Mouse (Mus musculus): ENCODE data around the gene Man1a2. TPM values are rescaled to one million over a fixed set of nuclear protein-coding genes. Genes with fewer than 3 reads are reported as not detected.

Man1a2 gene
- polyA plus RNA-seq, 1 experiment from 2014 or later = 39.1 TPM

DNA sequence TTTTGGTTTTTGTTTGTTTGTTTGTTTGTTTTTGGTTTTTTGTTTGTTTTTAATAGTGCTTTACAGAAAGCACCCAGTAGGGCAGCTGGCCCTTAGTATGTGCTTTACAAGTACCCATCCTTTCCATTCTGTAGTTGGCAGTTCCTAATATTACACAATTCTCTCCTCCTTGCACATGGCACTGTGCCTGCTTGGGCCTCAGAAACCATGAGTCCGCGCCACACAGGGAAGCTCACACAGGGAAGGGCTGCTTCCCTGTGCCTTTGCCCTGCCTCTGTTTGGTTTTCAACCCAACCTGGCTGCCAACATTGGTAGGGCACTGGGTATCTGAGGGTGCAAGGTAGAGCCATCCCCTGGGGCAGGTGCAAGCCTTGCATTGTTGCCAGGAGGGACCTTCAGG, 148.6 kb downstream of the Man1a2 start:
- Histone ChIP-seq H3K4me1 (peaks cover 7% of the 10 kb centered on the region), H3K4me3 (no peak overlapping the region), H3K27me3 (ENCODE audit: poor library complexity, severe bottlenecking) (no peaks in the 10 kb centered on the region), H3K9me3 (no peaks in the 10 kb centered on the region), H3K27ac (no peak overlapping the region), H3K36me3 (replicated peaks) (no peaks in the 10 kb centered on the region)
- no peak for DNase-seq (ENCODE audit: extremely low spot score, low spot score)
- WGBS = 100% methylated on average over 2 of the region's 2 CpGs

DNA sequence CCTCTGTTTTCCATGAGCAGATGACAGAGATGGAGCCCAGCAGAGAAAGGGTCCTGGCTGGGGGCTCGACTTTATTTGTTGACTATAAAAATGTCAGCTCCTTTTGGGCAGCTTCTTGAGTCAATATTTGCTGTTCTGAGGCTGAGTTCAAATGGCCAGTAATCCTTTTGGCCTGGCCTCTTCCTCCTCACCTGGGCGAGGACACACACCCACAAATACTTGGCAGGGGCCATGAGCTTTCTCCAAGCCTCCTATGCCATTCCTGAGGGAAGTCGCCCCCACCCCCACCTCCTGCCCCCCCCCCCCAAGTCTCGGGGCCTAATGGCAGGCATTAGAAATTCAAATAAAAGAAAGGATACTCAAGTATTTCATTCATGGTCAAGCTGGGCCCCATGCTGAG, 149.4 kb downstream of the Man1a2 start:
- Histone ChIP-seq H3K4me1 (peaks cover 7% of the 10 kb centered on the region), H3K27ac (no peak overlapping the region), H3K36me3 (replicated peaks) (no peaks in the 10 kb centered on the region), H3K27me3 (ENCODE audit: poor library complexity, severe bottlenecking) (no peaks in the 10 kb centered on the region), H3K9me3 (no peaks in the 10 kb centered on the region), H3K4me3 (no peak overlapping the region)
- DNase-seq (ENCODE audit: extremely low spot score, low spot score) = no peak
- WGBS = 84% methylated on average over 4 of the region's 4 CpGs

DNA sequence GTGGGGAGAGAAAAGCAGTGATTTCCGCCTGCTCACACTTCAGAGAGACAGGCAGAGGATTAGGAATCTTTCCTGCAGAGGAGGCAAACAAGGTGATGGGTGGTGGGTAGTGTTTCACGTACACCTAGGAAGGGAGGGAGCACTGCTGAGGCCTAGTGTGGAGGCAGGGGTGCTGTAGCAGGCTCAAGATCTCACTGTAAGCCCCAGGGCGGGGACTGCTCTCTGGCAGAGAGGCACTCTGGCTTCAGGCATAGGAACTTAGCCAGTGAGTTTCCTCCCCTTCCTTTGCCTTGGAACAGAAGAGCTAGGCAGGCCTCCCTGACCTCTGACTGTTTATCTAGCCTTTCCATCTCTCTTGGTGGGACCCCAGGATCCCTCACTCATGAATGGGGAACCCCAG, 150.0 kb downstream of the Man1a2 start:
- no peak overlapping the region for H3K27ac ChIP-seq
- 52% methylated on average over 3 of the region's 3 CpGs for WGBS
- no peaks in the 10 kb centered on the region for H3K27me3 ChIP-seq (ENCODE audit: poor library complexity, severe bottlenecking)
- peaks cover 7% of the 10 kb centered on the region for H3K4me1 ChIP-seq
- no peak overlapping the region for H3K4me3 ChIP-seq
- no peaks in the 10 kb centered on the region for H3K36me3 ChIP-seq (replicated peaks)
- H3K9me3 ChIP-seq = no peaks in the 10 kb centered on the region
- DNase-seq (ENCODE audit: extremely low spot score, low spot score) = no peak

DNA sequence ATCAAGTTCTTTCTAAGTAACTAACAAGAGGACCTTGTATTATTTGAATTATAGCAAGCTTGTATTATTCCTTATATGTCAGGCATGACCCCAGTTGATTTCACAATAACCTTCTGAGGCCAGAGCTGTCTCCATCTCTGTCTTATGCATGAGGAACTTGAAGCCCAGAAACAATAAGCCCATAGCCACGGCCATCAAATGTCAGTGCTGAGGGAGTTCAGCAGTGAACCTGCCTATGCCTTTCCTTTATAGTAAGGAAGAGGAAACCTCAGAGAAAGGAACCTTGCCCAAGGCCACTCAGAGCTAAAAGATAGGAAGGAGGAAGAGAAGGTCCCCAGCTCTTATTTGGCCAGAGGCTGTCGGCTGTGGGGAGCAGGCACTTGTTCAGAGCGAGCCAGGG, 150.9 kb downstream of the Man1a2 start:
- H3K4me1 ChIP-seq = peaks cover 7% of the 10 kb centered on the region
- H3K4me3 ChIP-seq = no peak overlapping the region
- no peak for DNase-seq (ENCODE audit: extremely low spot score, low spot score)
- H3K9me3 ChIP-seq = no peaks in the 10 kb centered on the region
- H3K36me3 ChIP-seq (replicated peaks) = no peaks in the 10 kb centered on the region
- H3K27me3 ChIP-seq (ENCODE audit: poor library complexity, severe bottlenecking) = no peaks in the 10 kb centered on the region
- 64% methylated on average over 3 of the region's 3 CpGs for WGBS
- no peak overlapping the region for H3K27ac ChIP-seq

DNA sequence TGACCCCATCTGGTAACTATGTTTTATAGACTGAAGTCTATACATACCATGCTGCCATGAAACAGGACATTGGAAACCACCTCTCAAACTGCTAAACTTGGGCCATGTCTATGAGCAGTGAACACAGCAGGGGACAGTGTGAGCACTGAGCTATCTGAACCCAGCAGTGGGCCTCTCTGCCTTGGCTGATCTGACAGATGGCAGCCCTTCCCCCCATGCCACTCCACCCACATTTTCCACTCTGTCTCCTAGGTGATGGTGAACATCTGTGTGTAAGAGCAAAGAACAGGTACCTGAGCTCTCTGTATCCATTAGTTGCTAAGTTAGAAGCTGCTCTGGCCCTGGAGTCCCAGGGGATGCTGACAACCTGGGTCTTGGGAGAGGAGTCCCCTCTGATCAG, 151.9 kb downstream of the Man1a2 start:
- H3K4me1 ChIP-seq = peaks cover 7% of the 10 kb centered on the region
- H3K27me3 ChIP-seq (ENCODE audit: poor library complexity, severe bottlenecking) = no peaks in the 10 kb centered on the region
- no peak overlapping the region for H3K27ac ChIP-seq
- H3K4me3 ChIP-seq = no peak overlapping the region
- no peak for DNase-seq (ENCODE audit: extremely low spot score, low spot score)
- no peaks in the 10 kb centered on the region for H3K9me3 ChIP-seq
- no peaks in the 10 kb centered on the region for H3K36me3 ChIP-seq (replicated peaks)

DNA sequence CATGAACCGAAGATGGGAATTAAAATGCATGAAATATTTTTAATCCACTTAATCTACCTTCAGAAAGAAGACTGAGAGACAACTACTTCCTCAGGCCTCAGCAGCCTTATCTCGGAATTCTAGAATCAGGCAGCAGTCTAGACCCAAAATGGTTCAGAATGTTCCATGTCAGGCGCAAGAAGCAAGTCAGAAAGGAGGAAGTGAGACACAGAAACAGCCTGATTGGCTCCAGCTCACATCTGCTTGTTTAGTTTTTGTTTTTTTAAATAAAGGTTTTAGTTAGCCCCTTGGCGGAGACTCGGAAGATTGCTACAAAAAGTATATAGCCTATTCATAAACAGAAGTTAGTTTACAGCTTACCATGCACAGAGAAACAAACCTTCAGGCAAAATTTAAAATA, 154.4 kb downstream of the Man1a2 start:
- DNase-seq (ENCODE audit: extremely low spot score, low spot score) = no peak
- Histone ChIP-seq H3K4me3 (no peak overlapping the region), H3K36me3 (replicated peaks) (no peaks in the 10 kb centered on the region), H3K4me1 (peaks cover 12% of the 10 kb centered on the region), H3K27ac (no peak overlapping the region), H3K27me3 (ENCODE audit: poor library complexity, severe bottlenecking) (no peaks in the 10 kb centered on the region), H3K9me3 (no peaks in the 10 kb centered on the region)
- 94% methylated on average over 5 of the region's 5 CpGs for WGBS

DNA sequence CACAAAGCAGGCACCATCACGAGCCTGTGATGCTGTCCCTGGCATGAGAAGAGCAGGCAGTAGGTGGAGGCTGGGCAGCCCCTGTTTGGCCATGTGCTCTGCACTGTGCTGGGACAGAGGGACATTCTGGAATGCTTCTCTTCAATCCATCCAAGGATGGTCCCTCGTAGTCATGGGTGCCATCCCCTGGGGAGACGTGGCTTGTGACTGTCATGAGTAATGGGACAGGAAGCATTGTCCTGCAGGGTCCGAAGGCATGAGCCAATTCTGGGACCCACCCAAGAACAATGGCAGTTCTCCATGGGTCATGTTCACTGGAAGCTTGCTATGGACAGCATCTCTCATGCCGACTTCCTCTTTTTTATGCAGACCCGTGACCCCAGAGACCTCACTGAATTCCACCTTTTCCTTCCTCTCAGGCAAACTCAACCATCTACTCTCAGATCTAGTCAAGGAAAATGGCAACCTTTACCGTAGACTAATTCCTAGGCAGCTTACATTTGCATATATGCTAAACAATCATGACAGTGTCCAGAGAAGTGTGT, 155.0 kb downstream of the Man1a2 start:
- DNase-seq (ENCODE audit: extremely low spot score, low spot score) = no peak
- no peaks in the 10 kb centered on the region for H3K27me3 ChIP-seq (ENCODE audit: poor library complexity, severe bottlenecking)
- WGBS = 90% methylated on average over 7 of the region's 7 CpGs
- no peaks in the 10 kb centered on the region for H3K9me3 ChIP-seq
- no peak overlapping the region for H3K4me3 ChIP-seq
- H3K36me3 ChIP-seq (replicated peaks) = no peaks in the 10 kb centered on the region
- H3K27ac ChIP-seq = no peak overlapping the region
- peaks cover 12% of the 10 kb centered on the region for H3K4me1 ChIP-seq

DNA sequence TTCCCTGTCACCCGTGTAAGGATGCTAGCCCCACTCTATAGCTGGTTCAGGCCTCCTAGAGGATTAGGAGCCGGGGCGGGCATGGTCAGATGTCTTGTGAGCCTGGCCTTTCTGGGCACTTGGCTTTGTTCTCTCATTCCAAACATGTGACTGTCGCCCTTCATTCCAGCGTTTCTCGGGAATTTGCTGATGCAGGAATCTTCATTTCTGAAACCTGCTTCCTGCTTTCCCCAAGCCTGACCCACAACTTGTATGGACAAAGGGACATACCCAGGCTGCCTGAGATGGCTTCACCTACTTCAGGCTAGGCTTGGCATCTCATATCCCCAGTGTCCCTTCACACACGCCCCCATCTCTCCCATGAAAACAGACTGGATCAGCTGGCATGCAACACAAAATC, 162.6 kb downstream of the Man1a2 start:
- H3K36me3 ChIP-seq (replicated peaks) = no peaks in the 10 kb centered on the region
- 87% methylated on average over 7 of the region's 7 CpGs for WGBS
- peaks cover 5% of the 10 kb centered on the region; the same call in 1 of the 2 replicates for H3K4me1 ChIP-seq
- no peak overlapping the region for H3K27ac ChIP-seq
- H3K9me3 ChIP-seq = no peaks in the 10 kb centered on the region
- DNase-seq (ENCODE audit: extremely low spot score, low spot score) = no peak
- no peaks in the 10 kb centered on the region for H3K27me3 ChIP-seq (ENCODE audit: poor library complexity, severe bottlenecking)
- H3K4me3 ChIP-seq = no peak overlapping the region

DNA sequence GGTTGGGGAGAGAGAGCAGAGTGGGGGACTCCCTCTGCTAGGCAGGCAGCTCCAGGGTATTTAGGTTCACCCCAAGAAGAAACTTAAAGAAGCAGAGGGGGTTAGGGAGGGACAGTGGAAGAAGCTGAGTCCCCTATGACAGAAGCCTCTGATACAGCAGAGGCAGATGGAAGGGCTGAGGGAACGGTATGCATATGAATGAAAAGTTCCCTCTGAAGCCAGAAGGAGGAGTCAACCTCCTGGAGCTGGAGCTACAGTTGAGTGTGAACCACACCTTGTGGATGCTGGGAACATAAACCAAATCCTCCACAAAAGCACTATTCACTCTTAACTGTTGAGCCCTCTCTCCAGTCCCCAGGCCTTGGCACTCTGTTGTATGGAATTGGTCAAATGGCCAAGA, 163.7 kb downstream of the Man1a2 start:
- H3K9me3 ChIP-seq = no peaks in the 10 kb centered on the region
- H3K4me1 ChIP-seq = peaks cover 5% of the 10 kb centered on the region; the same call in 1 of the 2 replicates
- no peak overlapping the region for H3K4me3 ChIP-seq
- WGBS = 71% methylated on average over 1 of the region's 1 CpGs
- H3K27ac ChIP-seq = no peak overlapping the region
- no peaks in the 10 kb centered on the region for H3K36me3 ChIP-seq (replicated peaks)
- DNase-seq (ENCODE audit: extremely low spot score, low spot score) = no peak
- H3K27me3 ChIP-seq (ENCODE audit: poor library complexity, severe bottlenecking) = no peaks in the 10 kb centered on the region

DNA sequence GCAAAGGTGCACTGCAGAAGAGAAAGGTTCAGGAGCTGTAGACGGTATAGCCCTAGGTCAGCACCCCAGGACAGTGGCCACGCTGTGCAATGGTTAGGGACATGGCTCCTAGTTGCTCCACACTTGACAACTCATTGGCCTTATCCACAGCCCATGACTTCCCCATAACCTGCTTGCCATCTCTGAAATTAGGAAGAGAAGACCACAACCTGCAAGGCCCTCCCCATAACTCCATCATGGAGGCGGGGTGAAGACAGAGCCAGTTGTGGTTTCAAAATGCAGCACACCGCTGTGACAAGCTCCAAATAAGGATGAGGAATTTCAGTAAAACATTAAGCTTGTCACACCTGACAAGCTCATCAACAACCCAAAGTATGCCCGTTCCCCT, 169.6 kb downstream of the Man1a2 start:
- Histone ChIP-seq H3K4me3 (no peak overlapping the region), H3K36me3 (replicated peaks) (no peaks in the 10 kb centered on the region), H3K9me3 (no peaks in the 10 kb centered on the region), H3K27ac (no peak overlapping the region), H3K27me3 (ENCODE audit: poor library complexity, severe bottlenecking) (no peaks in the 10 kb centered on the region), H3K4me1 (no peaks in the 10 kb centered on the region)
- no peak for DNase-seq (ENCODE audit: extremely low spot score, low spot score)
- whole genome bisulfite sequencing = 91% methylated on average over 5 of the region's 5 CpGs

DNA sequence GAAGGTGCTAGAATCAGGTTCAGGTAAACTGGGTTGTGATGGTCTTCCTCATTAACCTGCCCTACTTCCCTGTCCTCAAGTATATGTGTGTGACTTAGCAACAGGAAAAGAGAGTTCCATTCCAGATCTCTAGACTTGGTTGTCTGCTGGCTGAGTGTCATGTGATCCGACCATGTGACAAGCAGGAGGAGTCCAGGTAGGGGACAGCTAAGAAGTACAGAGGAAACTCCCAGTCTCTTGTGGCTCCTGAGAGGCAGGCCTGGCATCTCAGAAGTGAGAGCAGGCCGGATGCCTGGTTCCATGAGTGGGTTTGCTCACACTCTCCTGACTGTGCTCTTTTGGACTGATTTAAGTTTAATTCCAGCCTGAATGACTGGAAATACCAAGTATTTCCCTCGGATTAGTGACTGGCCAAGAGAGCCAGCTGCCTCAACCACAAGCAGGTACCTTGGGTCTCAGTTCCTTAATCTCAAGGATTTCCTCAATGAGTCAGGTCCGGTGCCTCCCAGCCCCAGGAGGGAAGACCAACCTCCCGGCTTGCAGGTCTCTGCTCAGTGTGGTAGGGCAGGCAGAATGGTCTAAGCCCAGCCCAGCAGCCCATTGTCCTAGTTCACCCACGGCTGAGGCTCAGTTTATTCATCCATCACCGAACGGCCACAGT, 170.1 kb downstream of the Man1a2 start:
- Histone ChIP-seq H3K4me1 (no peaks in the 10 kb centered on the region), H3K27ac (no peak overlapping the region), H3K9me3 (no peaks in the 10 kb centered on the region), H3K27me3 (ENCODE audit: poor library complexity, severe bottlenecking) (no peaks in the 10 kb centered on the region), H3K4me3 (no peak overlapping the region), H3K36me3 (replicated peaks) (no peaks in the 10 kb centered on the region)
- DNase-seq (ENCODE audit: extremely low spot score, low spot score) = no peak
- 74% methylated on average over 8 of the region's 8 CpGs for WGBS
